Mouse (Mus musculus): Measurements from ENCODE around the gene Smap2. TPM values are rescaled to one million over a fixed set of nuclear protein-coding genes. Genes with fewer than 3 reads are reported as not detected.

The Smap2 gene
- polyA plus RNA-seq, 1 experiment from 2014 or later: 14.0 TPM

DNA sequence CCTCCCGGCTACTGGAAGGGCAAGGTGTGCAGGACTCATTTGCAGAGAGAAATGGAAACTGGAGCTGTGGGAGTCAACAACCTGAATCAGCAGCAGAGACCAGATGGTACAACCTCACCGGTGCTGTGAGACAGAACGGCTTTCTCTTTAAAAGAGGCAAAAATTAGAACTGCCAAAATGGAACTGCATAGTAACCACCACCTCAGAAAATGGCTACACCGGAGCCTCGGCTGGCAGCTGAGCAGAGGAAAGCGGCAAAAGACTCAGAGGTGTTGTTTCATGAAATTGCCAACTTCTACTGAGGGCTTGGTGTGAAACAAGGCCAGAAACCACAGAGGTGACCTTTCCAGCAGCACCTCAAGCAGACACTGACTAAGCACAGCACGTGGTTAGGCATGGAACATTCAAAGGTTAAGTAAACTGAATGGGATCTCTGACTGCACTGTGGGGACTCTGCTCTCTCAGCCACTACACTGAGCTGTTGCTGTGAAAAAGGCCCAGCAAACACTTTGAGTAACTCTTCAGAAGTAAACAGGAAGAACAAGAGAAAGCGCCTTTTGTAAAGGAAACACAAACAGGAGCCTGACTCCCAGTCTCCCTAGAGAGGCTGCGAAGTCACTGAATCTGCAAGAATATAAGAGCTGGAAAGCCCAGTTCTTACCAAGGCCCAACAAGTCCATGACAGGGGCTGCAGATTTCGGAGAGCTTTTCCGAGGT is 42.2 kb downstream of the Smap2 start:
- H3K36me3 ChIP-seq (ENCODE audit: control insufficient read depth, insufficient read depth): peaks cover 30% of the 10 kb centered on the region
- ATAC-seq (ENCODE audit: low read depth): peak; percentile 95
- peaks cover 5% of the 10 kb centered on the region for H3K4me1 ChIP-seq (ENCODE audit: control insufficient read depth, low read depth, low read length)
- WGBS (ENCODE audit: insufficient replicate concordance): 71% methylated on average over 11 of the region's 11 CpGs
- no peaks in the 10 kb centered on the region for H3K9me3 ChIP-seq (replicated peaks; ENCODE audit: control insufficient read depth, low read length)
- peak overlapping the region; percentile 80 for H3K27ac ChIP-seq (ENCODE audit: low read length)
- H3K4me2 ChIP-seq (ENCODE audit: low read depth, low read length): no peak overlapping the region
- H3K9ac ChIP-seq (ENCODE audit: low read depth, low read length): no peak overlapping the region
- no peak overlapping the region for H3K4me3 ChIP-seq (ENCODE audit: low read depth, low read length)
- no peaks in the 10 kb centered on the region for H3K27me3 ChIP-seq (ENCODE audit: control insufficient read depth, insufficient read depth, low read depth, low read length)

DNA sequence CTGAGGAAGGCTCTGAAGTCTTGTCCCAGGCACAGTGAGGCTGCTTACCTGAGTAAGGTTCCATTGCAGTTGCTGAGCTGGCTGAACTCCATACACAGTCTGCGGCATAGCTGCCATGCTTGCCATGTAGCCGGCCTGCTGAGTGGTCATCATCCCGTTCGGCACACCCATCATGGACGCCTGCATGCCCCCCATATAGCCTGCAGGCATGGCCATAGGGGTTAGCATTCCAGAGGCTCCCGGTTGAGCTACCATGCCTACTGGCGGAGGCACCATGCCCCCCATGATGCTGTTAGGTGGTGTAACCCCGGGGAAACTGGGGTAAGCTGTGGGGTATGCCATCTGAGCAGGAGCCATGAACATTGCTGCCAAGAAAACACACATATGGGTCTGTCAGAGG is 45.2 kb downstream of the Smap2 start:
- no peak overlapping the region for H3K27ac ChIP-seq (ENCODE audit: low read length)
- no peak overlapping the region for H3K9ac ChIP-seq (ENCODE audit: low read depth, low read length)
- no peaks in the 10 kb centered on the region for H3K27me3 ChIP-seq (ENCODE audit: control insufficient read depth, insufficient read depth, low read depth, low read length)
- WGBS (ENCODE audit: insufficient replicate concordance): 82% methylated on average over 8 of the region's 8 CpGs
- no peak for ATAC-seq (ENCODE audit: low read depth)
- H3K36me3 ChIP-seq (ENCODE audit: control insufficient read depth, insufficient read depth): peaks cover 40% of the 10 kb centered on the region
- H3K4me1 ChIP-seq (ENCODE audit: control insufficient read depth, low read depth, low read length): peaks cover 5% of the 10 kb centered on the region
- no peak overlapping the region for H3K4me3 ChIP-seq (ENCODE audit: low read depth, low read length)
- H3K4me2 ChIP-seq (ENCODE audit: low read depth, low read length): no peak overlapping the region
- no peaks in the 10 kb centered on the region for H3K9me3 ChIP-seq (replicated peaks; ENCODE audit: control insufficient read depth, low read length)

DNA sequence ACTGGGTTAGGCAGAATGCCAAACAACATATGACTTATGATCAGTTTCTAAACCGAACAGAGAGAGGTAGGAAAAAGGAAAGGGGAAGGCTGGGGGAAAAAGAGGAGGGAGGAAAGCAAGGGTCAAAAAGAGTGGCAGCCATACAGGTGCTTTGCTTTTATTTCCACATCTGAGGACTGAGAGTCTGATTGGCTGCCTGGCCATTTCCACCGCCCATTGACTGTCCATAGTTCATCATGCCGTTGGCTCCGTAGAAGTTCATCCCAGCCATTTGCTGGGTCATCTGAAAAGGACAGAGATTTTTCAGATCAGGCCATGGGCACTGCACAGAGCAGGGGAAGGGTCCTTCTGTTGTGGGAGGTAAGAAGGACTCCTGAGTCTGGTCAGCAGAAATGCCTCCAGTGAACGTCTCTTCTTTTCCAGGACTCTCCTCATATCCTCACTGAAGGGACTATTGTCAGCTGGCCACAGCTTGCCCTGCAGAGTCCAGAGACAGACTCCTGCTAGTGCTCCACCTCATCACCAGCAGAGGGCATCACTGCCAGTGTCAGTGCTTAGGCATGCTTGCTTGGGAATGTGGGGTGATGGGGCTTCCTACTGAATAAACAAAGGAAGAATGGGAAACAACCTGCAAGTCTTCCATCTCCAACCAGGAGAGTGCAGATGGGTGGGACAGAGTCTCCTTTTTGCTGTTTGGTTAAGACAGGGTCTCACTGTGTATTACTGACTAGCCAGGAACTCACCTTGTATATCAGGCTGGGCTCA is 47.5 kb downstream of the Smap2 start:
- Histone ChIP-seq H3K27me3 (ENCODE audit: control insufficient read depth, insufficient read depth, low read depth, low read length) (no peaks in the 10 kb centered on the region), H3K9ac (ENCODE audit: low read depth, low read length) (no peak overlapping the region), H3K27ac (ENCODE audit: low read length) (no peak overlapping the region), H3K9me3 (replicated peaks; ENCODE audit: control insufficient read depth, low read length) (no peaks in the 10 kb centered on the region), H3K36me3 (ENCODE audit: control insufficient read depth, insufficient read depth) (peaks cover 36% of the 10 kb centered on the region), H3K4me2 (ENCODE audit: low read depth, low read length) (no peak overlapping the region), H3K4me1 (ENCODE audit: control insufficient read depth, low read depth, low read length) (peaks cover 4% of the 10 kb centered on the region), H3K4me3 (ENCODE audit: low read depth, low read length) (no peak overlapping the region)
- WGBS (ENCODE audit: insufficient replicate concordance): 77% methylated on average over 5 of the region's 5 CpGs
- ATAC-seq (ENCODE audit: low read depth): no peak

DNA sequence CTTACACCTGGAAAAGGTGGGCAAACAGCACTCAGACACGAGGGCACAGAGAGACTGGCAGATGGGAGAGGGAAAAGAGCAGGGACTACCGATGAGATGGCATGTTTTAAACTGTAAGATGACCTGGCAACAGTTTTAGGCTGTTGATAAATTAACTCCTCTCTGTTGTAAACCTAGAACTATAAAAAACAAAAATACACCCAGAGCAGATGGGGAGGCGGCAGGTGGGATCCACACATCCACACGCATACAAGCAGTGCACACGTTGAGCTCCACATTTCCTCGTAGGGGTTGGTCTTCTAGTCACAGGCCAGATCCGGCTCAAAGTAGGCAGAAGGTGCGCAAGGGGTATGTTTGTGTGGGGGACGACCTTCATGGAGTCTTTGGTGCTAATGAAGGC is 48.6 kb downstream of the Smap2 start:
- WGBS (ENCODE audit: insufficient replicate concordance): 81% methylated on average over 9 of the region's 9 CpGs
- Histone ChIP-seq H3K9ac (ENCODE audit: low read depth, low read length) (no peak overlapping the region), H3K4me2 (ENCODE audit: low read depth, low read length) (no peak overlapping the region), H3K9me3 (replicated peaks; ENCODE audit: control insufficient read depth, low read length) (no peaks in the 10 kb centered on the region), H3K36me3 (ENCODE audit: control insufficient read depth, insufficient read depth) (peaks cover 29% of the 10 kb centered on the region), H3K27me3 (ENCODE audit: control insufficient read depth, insufficient read depth, low read depth, low read length) (no peaks in the 10 kb centered on the region), H3K4me3 (ENCODE audit: low read depth, low read length) (no peak overlapping the region), H3K27ac (ENCODE audit: low read length) (no peak overlapping the region), H3K4me1 (ENCODE audit: control insufficient read depth, low read depth, low read length) (no peaks in the 10 kb centered on the region)
- ATAC-seq (ENCODE audit: low read depth): no peak

DNA sequence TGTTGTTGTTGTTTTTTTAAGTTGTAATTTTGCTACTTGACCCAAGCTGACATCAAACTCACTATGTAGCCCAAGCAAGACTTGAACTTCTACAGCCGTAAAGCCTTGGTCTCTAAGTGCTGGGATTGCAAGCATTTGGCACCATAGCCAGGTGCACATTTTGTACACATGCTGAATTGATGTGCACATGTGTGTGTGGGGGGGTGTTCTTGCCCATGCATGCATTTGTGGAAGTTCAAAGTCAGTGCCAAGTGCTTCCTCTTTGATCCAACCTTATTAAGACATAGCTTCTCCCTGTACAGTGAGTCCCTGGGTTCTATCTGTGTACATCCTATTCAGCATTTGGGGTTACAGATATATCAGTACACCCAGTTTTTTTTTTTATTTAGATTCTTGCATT is 61.5 kb downstream of the Smap2 start:
- Histone ChIP-seq H3K36me3 (ENCODE audit: control insufficient read depth, insufficient read depth) (no peaks in the 10 kb centered on the region), H3K4me2 (ENCODE audit: low read depth, low read length) (no peak overlapping the region), H3K4me1 (ENCODE audit: control insufficient read depth, low read depth, low read length) (peaks cover 20% of the 10 kb centered on the region), H3K27ac (ENCODE audit: low read length) (no peak overlapping the region), H3K4me3 (ENCODE audit: low read depth, low read length) (no peak overlapping the region), H3K9me3 (replicated peaks; ENCODE audit: control insufficient read depth, low read length) (no peaks in the 10 kb centered on the region), H3K27me3 (ENCODE audit: control insufficient read depth, insufficient read depth, low read depth, low read length) (no peaks in the 10 kb centered on the region), H3K9ac (ENCODE audit: low read depth, low read length) (no peak overlapping the region)
- WGBS (ENCODE audit: insufficient replicate concordance): 83% methylated on average over 1 of the region's 1 CpGs
- no peak for ATAC-seq (ENCODE audit: low read depth)

DNA sequence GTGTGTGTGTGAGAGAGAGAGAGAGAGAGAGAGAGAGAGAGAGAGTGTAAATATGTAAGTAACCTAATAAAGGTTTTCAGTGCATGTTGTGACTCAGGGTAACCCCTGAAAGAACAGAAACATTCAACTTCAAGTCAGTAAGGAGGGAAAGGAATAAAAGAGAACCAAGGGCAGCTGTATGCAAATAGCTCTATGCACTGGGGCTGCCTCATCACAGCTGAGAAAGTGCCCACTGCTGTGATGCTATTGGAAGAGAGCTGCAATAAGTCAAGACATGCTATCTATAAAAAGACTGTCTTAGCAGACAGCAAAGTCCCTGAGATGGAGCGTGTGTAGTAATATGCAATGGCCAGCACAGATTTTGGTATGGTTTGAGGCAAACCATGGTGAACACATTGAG is 63.4 kb downstream of the Smap2 start:
- Histone ChIP-seq H3K36me3 (ENCODE audit: control insufficient read depth, insufficient read depth) (no peaks in the 10 kb centered on the region), H3K27ac (ENCODE audit: low read length) (no peak overlapping the region), H3K4me3 (ENCODE audit: low read depth, low read length) (no peak overlapping the region), H3K4me2 (ENCODE audit: low read depth, low read length) (no peak overlapping the region), H3K4me1 (ENCODE audit: control insufficient read depth, low read depth, low read length) (peaks cover 21% of the 10 kb centered on the region), H3K27me3 (ENCODE audit: control insufficient read depth, insufficient read depth, low read depth, low read length) (no peaks in the 10 kb centered on the region), H3K9me3 (replicated peaks; ENCODE audit: control insufficient read depth, low read length) (no peaks in the 10 kb centered on the region), H3K9ac (ENCODE audit: low read depth, low read length) (no peak overlapping the region)
- WGBS (ENCODE audit: insufficient replicate concordance): 52% methylated on average over 1 of the region's 1 CpGs
- ATAC-seq (ENCODE audit: low read depth): no peak

DNA sequence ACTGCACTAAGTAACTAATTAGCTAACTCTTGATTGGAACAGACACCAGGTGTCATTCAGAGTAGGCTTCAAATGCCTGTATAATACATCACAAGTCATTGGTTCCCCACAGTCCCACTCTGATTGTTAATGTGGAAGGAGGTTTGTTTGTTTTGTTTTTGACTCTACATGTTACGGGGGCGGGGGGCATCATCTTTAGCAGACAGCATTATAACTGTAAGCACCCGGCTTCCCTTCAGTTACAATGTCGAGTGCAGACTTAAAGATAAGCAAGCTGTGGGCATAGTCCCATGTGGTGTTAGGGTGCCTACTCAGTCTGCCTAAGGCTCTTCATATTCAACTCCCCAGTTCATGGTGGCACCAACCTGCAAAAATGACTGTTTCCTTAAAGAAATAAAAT is 64.0 kb downstream of the Smap2 start:
- Histone ChIP-seq H3K27me3 (ENCODE audit: control insufficient read depth, insufficient read depth, low read depth, low read length) (no peaks in the 10 kb centered on the region), H3K27ac (ENCODE audit: low read length) (peak overlapping the region; percentile 33), H3K4me3 (ENCODE audit: low read depth, low read length) (no peak overlapping the region), H3K4me1 (ENCODE audit: control insufficient read depth, low read depth, low read length) (peaks cover 21% of the 10 kb centered on the region), H3K9ac (ENCODE audit: low read depth, low read length) (no peak overlapping the region; the same call in 1 of the 2 replicates), H3K36me3 (ENCODE audit: control insufficient read depth, insufficient read depth) (no peaks in the 10 kb centered on the region), H3K4me2 (ENCODE audit: low read depth, low read length) (peak overlapping the region; percentile 97), H3K9me3 (replicated peaks; ENCODE audit: control insufficient read depth, low read length) (no peaks in the 10 kb centered on the region)
- WGBS (ENCODE audit: insufficient replicate concordance): 24% methylated on average over 4 of the region's 4 CpGs
- ATAC-seq (ENCODE audit: low read depth): no peak

DNA sequence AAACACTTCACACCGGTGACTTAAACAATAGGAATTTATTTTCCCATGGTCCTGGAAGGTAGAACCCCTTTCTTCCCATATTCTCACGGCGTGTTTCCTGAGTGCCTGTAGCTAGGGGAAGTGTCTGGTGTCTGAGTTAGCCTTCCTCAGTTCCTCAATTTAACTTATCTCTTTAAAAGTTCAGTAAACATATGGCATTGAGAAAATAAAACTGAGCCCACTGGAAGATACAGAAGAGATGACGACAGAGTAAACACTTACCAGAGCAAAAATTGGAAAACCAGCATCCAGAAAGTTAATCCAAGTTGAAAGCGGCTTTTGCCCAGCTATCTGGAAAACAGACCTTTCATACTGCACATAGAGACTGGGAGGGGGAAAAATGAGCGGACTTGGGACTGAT is 64.9 kb downstream of the Smap2 start:
- Histone ChIP-seq H3K4me1 (ENCODE audit: control insufficient read depth, low read depth, low read length) (peaks cover 21% of the 10 kb centered on the region), H3K27ac (ENCODE audit: low read length) (peak overlapping the region; percentile 87), H3K9me3 (replicated peaks; ENCODE audit: control insufficient read depth, low read length) (no peaks in the 10 kb centered on the region), H3K4me2 (ENCODE audit: low read depth, low read length) (peak overlapping the region; percentile 97), H3K36me3 (ENCODE audit: control insufficient read depth, insufficient read depth) (peaks cover 4% of the 10 kb centered on the region; the same call in 1 of the 2 replicates), H3K27me3 (ENCODE audit: control insufficient read depth, insufficient read depth, low read depth, low read length) (no peaks in the 10 kb centered on the region), H3K9ac (ENCODE audit: low read depth, low read length) (peak overlapping the region; percentile 86), H3K4me3 (ENCODE audit: low read depth, low read length) (peak overlapping the region; percentile 82)
- 5% methylated on average over 6 of the region's 6 CpGs for WGBS (ENCODE audit: insufficient replicate concordance)
- ATAC-seq (ENCODE audit: low read depth): no peak

DNA sequence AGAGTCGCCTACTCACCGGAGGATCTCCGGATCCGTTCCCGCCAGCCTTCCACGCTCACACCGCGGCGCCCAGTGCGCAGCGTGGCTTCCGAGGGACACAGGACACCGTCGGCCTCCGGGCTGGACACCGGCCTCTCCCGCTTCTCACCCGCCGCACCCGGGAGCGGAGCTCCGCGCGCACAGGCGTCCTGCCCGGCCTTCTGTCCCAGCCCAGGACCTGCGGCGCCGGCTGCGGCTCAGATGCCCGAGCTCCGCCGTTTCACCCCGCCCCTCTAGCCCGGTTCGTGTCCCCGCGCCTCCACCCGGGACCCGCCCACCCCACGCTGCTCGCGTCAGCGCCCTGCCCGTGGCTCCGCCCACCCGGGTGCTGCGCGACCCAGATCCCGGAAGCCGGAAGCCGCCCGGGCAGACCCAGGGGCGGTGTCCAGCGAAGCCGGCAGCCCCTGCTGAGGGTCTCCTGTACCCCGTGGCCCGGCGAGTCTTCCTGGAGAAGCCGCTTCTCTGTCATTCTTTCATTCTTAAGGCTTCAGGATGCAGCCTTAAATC is 65.5 kb downstream of the Smap2 start, which contains the start of gene Zfp69:
Gene Zfp69, minus strand, starts transcription at position 272 of the 546 bp plus-strand sequence.
- Histone ChIP-seq H3K4me3 (ENCODE audit: low read depth, low read length) (peak within 1 kb of the TSS; percentile 82), H3K9me3 (replicated peaks; ENCODE audit: control insufficient read depth, low read length) (no peaks in the 10 kb centered on the region), H3K36me3 (ENCODE audit: control insufficient read depth, insufficient read depth) (peaks cover 4% of the 10 kb centered on the region), H3K4me1 (ENCODE audit: control insufficient read depth, low read depth, low read length) (peaks cover 21% of the 10 kb centered on the region), H3K4me2 (ENCODE audit: low read depth, low read length) (peak within 1 kb of the TSS; percentile 97), H3K27me3 (ENCODE audit: control insufficient read depth, insufficient read depth, low read depth, low read length) (no peaks in the 10 kb centered on the region), H3K27ac (ENCODE audit: low read length) (peak within 1 kb of the TSS; percentile 87), H3K9ac (ENCODE audit: low read depth, low read length) (peak within 1 kb of the TSS; percentile 86)
- WGBS (ENCODE audit: insufficient replicate concordance): under 1% methylated on average over 60 of the region's 60 CpGs
- peak; percentile 98 for ATAC-seq (ENCODE audit: low read depth)

All from liver, embryonic 16.5 days (tissue).